Mouse (Mus musculus) left cerebral cortex, adult 11 months (tissue): ENCODE data around the gene Foxa2.

Experiments
- DNase-seq: peaks from one replicate; pipeline ENCODE4 v3.0.0; 2022; ENCODE audit warnings: low spot score

Foxa2 gene

GRCm38 (mm10) chr2:148046799-148047165 lies at the start of gene Foxa2:
Gene Foxa2, minus strand, starts transcription at chr2:148046969.
- no peak for DNase-seq

GRCm38 (mm10) chr2:148092089-148092488 lies 45.3 kb upstream of the Foxa2 start:
- DNase-seq = no peak

GRCm38 (mm10) chr2:148091657-148092056 lies 44.9 kb upstream of the Foxa2 start:
- no peak for DNase-seq

- DNase-seq = no peak
Observed at GRCm38 (mm10) chr2:148090071-148090470, 43.3 kb upstream of the Foxa2 start.

- no peak for DNase-seq
Observed at GRCm38 (mm10) chr2:148085529-148085928, 38.8 kb upstream of the Foxa2 start.

- DNase-seq = no peak
Observed at GRCm38 (mm10) chr2:148085126-148085525, 38.4 kb upstream of the Foxa2 start.

GRCm38 (mm10) chr2:148082283-148082682 lies 35.5 kb upstream of the Foxa2 start:
- peak; percentile 3 for DNase-seq

- DNase-seq = no peak
Observed at GRCm38 (mm10) chr2:148060705-148061104, 13.9 kb upstream of the Foxa2 start.

GRCm38 (mm10) chr2:148053411-148053810 lies 6.6 kb upstream of the Foxa2 start:
- DNase-seq = no peak

- no peak for DNase-seq
Observed at GRCm38 (mm10) chr2:148048484-148049129, 1.8 kb upstream of the Foxa2 start.

- no peak for DNase-seq
Observed at GRCm38 (mm10) chr2:148047611-148048010, 842 bp upstream of the Foxa2 start.

- DNase-seq = no peak
Observed at GRCm38 (mm10) chr2:148045937-148046798, 601 bp downstream of the Foxa2 start.

- DNase-seq = no peak
Observed at GRCm38 (mm10) chr2:148045543-148045936, 1.2 kb downstream of the Foxa2 start.

GRCm38 (mm10) chr2:148044877-148045539 lies 1.8 kb downstream of the Foxa2 start:
- no peak for DNase-seq

GRCm38 (mm10) chr2:148043976-148044876 lies 2.5 kb downstream of the Foxa2 start:
- no peak for DNase-seq

- DNase-seq = no peak
Observed at GRCm38 (mm10) chr2:148043271-148043975, 3.3 kb downstream of the Foxa2 start.

GRCm38 (mm10) chr2:148042126-148042640 lies 4.6 kb downstream of the Foxa2 start:
- DNase-seq = no peak

GRCm38 (mm10) chr2:148041381-148041780 lies 5.4 kb downstream of the Foxa2 start:
- no peak for DNase-seq

- DNase-seq = no peak
Observed at GRCm38 (mm10) chr2:148040236-148041121, 6.3 kb downstream of the Foxa2 start.
